Mouse (Mus musculus): ENCODE results near the gene Gm8369. TPM values are rescaled to one million over a fixed set of nuclear protein-coding genes. Genes with fewer than 3 reads are reported as not detected.
"Not testable (repeated sequence)": the region's sequence is repeated elsewhere in the genome, so short reads cannot be mapped to it uniquely, and the experiment has no call there.

Gm8369 gene
- polyA plus RNA-seq, 1 experiment from 2014 or later: not detected

- ATAC-seq; H3K9me3 ChIP-seq (ENCODE audit: control insufficient read depth, low read length); H3K36me3 ChIP-seq (ENCODE audit: control insufficient read depth, insufficient read depth, low read length); H3K4me1 ChIP-seq (ENCODE audit: control insufficient read depth, insufficient read depth, low read depth, low read length); H3K9ac ChIP-seq (ENCODE audit: low read depth, low read length); H3K27me3 ChIP-seq (replicated peaks; ENCODE audit: control insufficient read depth, insufficient read depth, low read length); H3K27ac ChIP-seq (ENCODE audit: low read depth, low read length); H3K4me3 ChIP-seq (ENCODE audit: low read length); H3K4me2 ChIP-seq (ENCODE audit: low read length): not testable (repeated sequence)
- WGBS: 84% methylated on average over 1 of the region's 1 CpGs
Measured at GRCm38 (mm10) chr19:11497300-11497699, 11.6 kb downstream of the Gm8369 start.

GRCm38 (mm10) chr19:11500796-11501195 lies 15.1 kb downstream of the Gm8369 start:
- no peak overlapping the region for H3K27ac ChIP-seq (ENCODE audit: low read depth, low read length)
- 93% methylated on average over 1 of the region's 1 CpGs for WGBS
- H3K4me3 ChIP-seq (ENCODE audit: low read length): no peak overlapping the region
- ATAC-seq: no peak
- no peaks in the 10 kb centered on the region for H3K27me3 ChIP-seq (replicated peaks; ENCODE audit: control insufficient read depth, insufficient read depth, low read length)
- no peaks in the 10 kb centered on the region for H3K9me3 ChIP-seq (ENCODE audit: control insufficient read depth, low read length)
- no peak overlapping the region for H3K9ac ChIP-seq (ENCODE audit: low read depth, low read length)
- no peaks in the 10 kb centered on the region for H3K4me1 ChIP-seq (ENCODE audit: control insufficient read depth, insufficient read depth, low read depth, low read length)
- no peak overlapping the region for H3K4me2 ChIP-seq (ENCODE audit: low read length)
- H3K36me3 ChIP-seq (ENCODE audit: control insufficient read depth, insufficient read depth, low read length): no peaks in the 10 kb centered on the region

- H3K27me3 ChIP-seq (replicated peaks; ENCODE audit: control insufficient read depth, insufficient read depth, low read length): no peaks in the 10 kb centered on the region
Measured at GRCm38 (mm10) chr19:11501326-11501725, 15.6 kb downstream of the Gm8369 start.

GRCm38 (mm10) chr19:11504857-11505256 lies 19.1 kb downstream of the Gm8369 start:
- Histone ChIP-seq H3K9ac (ENCODE audit: low read depth, low read length) (no peak overlapping the region), H3K36me3 (ENCODE audit: control insufficient read depth, insufficient read depth, low read length) (no peaks in the 10 kb centered on the region), H3K9me3 (ENCODE audit: control insufficient read depth, low read length) (no peaks in the 10 kb centered on the region), H3K4me1 (ENCODE audit: control insufficient read depth, insufficient read depth, low read depth, low read length) (no peaks in the 10 kb centered on the region), H3K27me3 (replicated peaks; ENCODE audit: control insufficient read depth, insufficient read depth, low read length) (no peaks in the 10 kb centered on the region), H3K4me2 (ENCODE audit: low read length) (no peak overlapping the region), H3K27ac (ENCODE audit: low read depth, low read length) (no peak overlapping the region), H3K4me3 (ENCODE audit: low read length) (no peak overlapping the region)
- no peak for ATAC-seq
- 89% methylated on average over 1 of the region's 1 CpGs for WGBS

More at GRCm38 (mm10) chr19:11501326-11501725, 15.6 kb downstream of the Gm8369 start:
- H3K27ac ChIP-seq (ENCODE audit: low read depth, low read length): no peak overlapping the region
- H3K4me3 ChIP-seq (ENCODE audit: low read length): no peak overlapping the region
- H3K9ac ChIP-seq (ENCODE audit: low read depth, low read length): no peak overlapping the region
- H3K9me3 ChIP-seq (ENCODE audit: control insufficient read depth, low read length): no peaks in the 10 kb centered on the region
- WGBS: 89% methylated on average over 4 of the region's 4 CpGs
- no peak overlapping the region for H3K4me2 ChIP-seq (ENCODE audit: low read length)
- H3K36me3 ChIP-seq (ENCODE audit: control insufficient read depth, insufficient read depth, low read length): no peaks in the 10 kb centered on the region
- H3K4me1 ChIP-seq (ENCODE audit: control insufficient read depth, insufficient read depth, low read depth, low read length): no peaks in the 10 kb centered on the region
- no peak for ATAC-seq

GRCm38 (mm10) chr19:11513458-11513857 lies 27.7 kb downstream of the Gm8369 start:
- Histone ChIP-seq H3K4me1 (ENCODE audit: control insufficient read depth, insufficient read depth, low read depth, low read length) (no peaks in the 10 kb centered on the region), H3K4me2 (ENCODE audit: low read length) (no peak overlapping the region), H3K27ac (ENCODE audit: low read depth, low read length) (no peak overlapping the region), H3K4me3 (ENCODE audit: low read length) (no peak overlapping the region), H3K36me3 (ENCODE audit: control insufficient read depth, insufficient read depth, low read length) (no peaks in the 10 kb centered on the region), H3K27me3 (replicated peaks; ENCODE audit: control insufficient read depth, insufficient read depth, low read length) (no peaks in the 10 kb centered on the region), H3K9me3 (ENCODE audit: control insufficient read depth, low read length) (no peaks in the 10 kb centered on the region), H3K9ac (ENCODE audit: low read depth, low read length) (no peak overlapping the region)
- no peak for ATAC-seq
- 44% methylated on average over 1 of the region's 1 CpGs for WGBS

- H3K9ac ChIP-seq (ENCODE audit: low read depth, low read length): no peak within 1 kb of the TSS
- ATAC-seq: no peak
- H3K27ac ChIP-seq (ENCODE audit: low read depth, low read length): no peak within 1 kb of the TSS
- H3K27me3 ChIP-seq (replicated peaks; ENCODE audit: control insufficient read depth, insufficient read depth, low read length): no peaks in the 10 kb centered on the region
- H3K4me3 ChIP-seq (ENCODE audit: low read length): no peak within 1 kb of the TSS
- no peak within 1 kb of the TSS for H3K4me2 ChIP-seq (ENCODE audit: low read length)
- H3K36me3 ChIP-seq (ENCODE audit: control insufficient read depth, insufficient read depth, low read length): no peaks in the 10 kb centered on the region
- no peaks in the 10 kb centered on the region for H3K4me1 ChIP-seq (ENCODE audit: control insufficient read depth, insufficient read depth, low read depth, low read length)
- H3K9me3 ChIP-seq (ENCODE audit: control insufficient read depth, low read length): no peaks in the 10 kb centered on the region
Measured at GRCm38 (mm10) chr19:11516246-11516645, 30.5 kb downstream of the Gm8369 start, which contains the start of gene Ms4a6b. Gene Ms4a6b (plus strand): TSS chr19:11516512.

- H3K4me1 ChIP-seq (ENCODE audit: control insufficient read depth, insufficient read depth, low read depth, low read length): no peaks in the 10 kb centered on the region
- no peak overlapping the region for H3K4me2 ChIP-seq (ENCODE audit: low read length)
- H3K9ac ChIP-seq (ENCODE audit: low read depth, low read length): no peak overlapping the region
- ATAC-seq: no peak
- H3K4me3 ChIP-seq (ENCODE audit: low read length): no peak overlapping the region
- WGBS: 79% methylated on average over 4 of the region's 4 CpGs
- H3K9me3 ChIP-seq (ENCODE audit: control insufficient read depth, low read length): no peaks in the 10 kb centered on the region
- no peaks in the 10 kb centered on the region for H3K27me3 ChIP-seq (replicated peaks; ENCODE audit: control insufficient read depth, insufficient read depth, low read length)
- H3K36me3 ChIP-seq (ENCODE audit: control insufficient read depth, insufficient read depth, low read length): no peaks in the 10 kb centered on the region
- H3K27ac ChIP-seq (ENCODE audit: low read depth, low read length): no peak overlapping the region
Measured at GRCm38 (mm10) chr19:11516845-11517244, 31.1 kb downstream of the Gm8369 start.

GRCm38 (mm10) chr19:11517373-11517772 lies 31.6 kb downstream of the Gm8369 start:
- not testable (repeated sequence) for H3K27me3 ChIP-seq (replicated peaks; ENCODE audit: control insufficient read depth, insufficient read depth, low read length); H3K36me3 ChIP-seq (ENCODE audit: control insufficient read depth, insufficient read depth, low read length); H3K4me1 ChIP-seq (ENCODE audit: control insufficient read depth, insufficient read depth, low read depth, low read length); H3K9me3 ChIP-seq (ENCODE audit: control insufficient read depth, low read length); ATAC-seq; H3K4me3 ChIP-seq (ENCODE audit: low read length); H3K4me2 ChIP-seq (ENCODE audit: low read length); H3K9ac ChIP-seq (ENCODE audit: low read depth, low read length); H3K27ac ChIP-seq (ENCODE audit: low read depth, low read length)
- WGBS: 59% methylated on average over 1 of the region's 1 CpGs

- not testable (repeated sequence) for ATAC-seq; H3K27me3 ChIP-seq (replicated peaks; ENCODE audit: control insufficient read depth, insufficient read depth, low read length)
Measured at GRCm38 (mm10) chr19:11518356-11518755, 32.6 kb downstream of the Gm8369 start.

GRCm38 (mm10) chr19:11520146-11520545 lies 34.4 kb downstream of the Gm8369 start:
- H3K4me3 ChIP-seq (ENCODE audit: low read length): no peak overlapping the region
- no peaks in the 10 kb centered on the region for H3K4me1 ChIP-seq (ENCODE audit: control insufficient read depth, insufficient read depth, low read depth, low read length)
- ATAC-seq: no peak
- 91% methylated on average over 3 of the region's 3 CpGs for WGBS
- no peak overlapping the region for H3K27ac ChIP-seq (ENCODE audit: low read depth, low read length)
- H3K9me3 ChIP-seq (ENCODE audit: control insufficient read depth, low read length): no peaks in the 10 kb centered on the region
- no peak overlapping the region for H3K4me2 ChIP-seq (ENCODE audit: low read length)
- H3K9ac ChIP-seq (ENCODE audit: low read depth, low read length): no peak overlapping the region
- no peaks in the 10 kb centered on the region for H3K36me3 ChIP-seq (ENCODE audit: control insufficient read depth, insufficient read depth, low read length)
- H3K27me3 ChIP-seq (replicated peaks; ENCODE audit: control insufficient read depth, insufficient read depth, low read length): no peaks in the 10 kb centered on the region

More at GRCm38 (mm10) chr19:11518356-11518755, 32.6 kb downstream of the Gm8369 start:
- WGBS: 76% methylated on average over 2 of the region's 2 CpGs
- not testable (repeated sequence) for H3K4me1 ChIP-seq (ENCODE audit: control insufficient read depth, insufficient read depth, low read depth, low read length); H3K4me3 ChIP-seq (ENCODE audit: low read length); H3K27ac ChIP-seq (ENCODE audit: low read depth, low read length); H3K9ac ChIP-seq (ENCODE audit: low read depth, low read length); H3K4me2 ChIP-seq (ENCODE audit: low read length); H3K36me3 ChIP-seq (ENCODE audit: control insufficient read depth, insufficient read depth, low read length); H3K9me3 ChIP-seq (ENCODE audit: control insufficient read depth, low read length)
